Mouse (Mus musculus) ES-Bruce4 (cell line): Measurements from ENCODE around the gene Lgals12. TPM values are rescaled to one million over a fixed set of nuclear protein-coding genes. Genes with fewer than 3 reads are reported as not detected.

Experiments
- H3K27ac ChIP-seq: 2 replicates; pipeline ENCODE4 v1.5.1; 2012; ENCODE audit warnings: low read length, inconsistent platforms; ENCODE audit not compliant: insufficient read depth
- H3K27me3 ChIP-seq: 2 replicates; pipeline ENCODE4 v1.6.1; 2012; ENCODE audit warnings: mild to moderate bottlenecking, low read length, inconsistent platforms; ENCODE audit not compliant: control insufficient read depth, poor library complexity, insufficient read depth, severe bottlenecking
- H3K36me3 ChIP-seq: 2 replicates; pipeline ENCODE4 v1.6.1; 2012; ENCODE audit warnings: inconsistent platforms, mild to moderate bottlenecking, low read length, moderate library complexity; ENCODE audit not compliant: control insufficient read depth, poor library complexity, insufficient read depth, severe bottlenecking
- H3K4me1 ChIP-seq: one replicate; pipeline ENCODE4 v1.8.1; 2011; ENCODE audit warnings: low read length; ENCODE audit not compliant: control insufficient read depth, insufficient read depth
- H3K4me3 ChIP-seq: 2 replicates; pipeline ENCODE4 v1.5.1; 2011; ENCODE audit warnings: low read depth, mild to moderate bottlenecking, low read length
- H3K9ac ChIP-seq: 2 replicates; pipeline ENCODE4 v1.6.1; 2012; ENCODE audit warnings: low read depth, mild to moderate bottlenecking, inconsistent platforms; ENCODE audit not compliant: poor library complexity, severe bottlenecking
- H3K9me3 ChIP-seq: replicated peaks from 2 replicates; pipeline ENCODE4 v1.6.1; 2012; ENCODE audit warnings: mild to moderate bottlenecking, low read length, inconsistent platforms; ENCODE audit not compliant: control insufficient read depth, poor library complexity, insufficient read depth, severe bottlenecking
- CTCF ChIP-seq: IDR thresholded peaks from one replicate; pipeline ENCODE4 v1.8.1; 2011; ENCODE audit warnings: low read depth, low read length
- EP300 ChIP-seq: IDR thresholded peaks from 2 replicates; pipeline ENCODE4 v1.6.1; 2011; ENCODE audit warnings: low read depth, low read length; ENCODE audit not compliant: insufficient read depth
- POLR2A ChIP-seq: IDR thresholded peaks from one replicate; pipeline ENCODE4 v1.8.1; 2011; ENCODE audit warnings: low read length; ENCODE audit not compliant: insufficient read depth
- polyA plus RNA-seq: library from polyadenylated mRNA; stranded (reverse); fragments of >200 nt; gene quantifications from 2 replicates; pipeline ENCODE4 v1.2.4, GENCODE M21; 2011; ENCODE audit warnings: low read depth; ENCODE audit not compliant: missing spikeins, insufficient read depth, insufficient read length

Gene Lgals12
- polyA plus RNA-seq, 1 experiment: 0.46 TPM

DNA sequence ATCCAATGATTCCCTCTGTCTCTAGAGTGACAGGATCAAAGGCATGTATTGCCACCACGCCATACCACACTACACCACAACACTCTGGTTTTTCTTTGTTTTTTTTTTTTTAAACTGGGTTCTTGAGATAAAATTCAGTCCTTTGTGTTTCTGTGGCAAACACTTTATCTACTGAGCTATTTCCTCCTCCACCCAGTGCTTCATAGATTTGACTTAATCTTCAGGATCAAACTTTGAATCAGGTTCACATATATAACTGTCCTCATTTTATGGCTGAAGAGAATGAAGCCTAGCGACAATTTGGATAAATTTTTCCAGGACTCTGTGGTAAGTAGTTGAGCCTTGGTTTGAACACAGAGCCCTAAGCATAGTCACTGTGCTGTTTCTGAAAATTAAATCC is 43.3 kb downstream of the Lgals12 start:
- Histone ChIP-seq H3K27me3 (no peaks in the 10 kb centered on the region), H3K4me3 (no peak overlapping the region), H3K27ac (no peak overlapping the region), H3K9me3 (no peaks in the 10 kb centered on the region), H3K36me3 (no peaks in the 10 kb centered on the region), H3K9ac (no peak overlapping the region), H3K4me1 (no peaks in the 10 kb centered on the region)
- TF ChIP-seq CTCF (no peak), EP300 (no peak), POLR2A (no peak)

DNA sequence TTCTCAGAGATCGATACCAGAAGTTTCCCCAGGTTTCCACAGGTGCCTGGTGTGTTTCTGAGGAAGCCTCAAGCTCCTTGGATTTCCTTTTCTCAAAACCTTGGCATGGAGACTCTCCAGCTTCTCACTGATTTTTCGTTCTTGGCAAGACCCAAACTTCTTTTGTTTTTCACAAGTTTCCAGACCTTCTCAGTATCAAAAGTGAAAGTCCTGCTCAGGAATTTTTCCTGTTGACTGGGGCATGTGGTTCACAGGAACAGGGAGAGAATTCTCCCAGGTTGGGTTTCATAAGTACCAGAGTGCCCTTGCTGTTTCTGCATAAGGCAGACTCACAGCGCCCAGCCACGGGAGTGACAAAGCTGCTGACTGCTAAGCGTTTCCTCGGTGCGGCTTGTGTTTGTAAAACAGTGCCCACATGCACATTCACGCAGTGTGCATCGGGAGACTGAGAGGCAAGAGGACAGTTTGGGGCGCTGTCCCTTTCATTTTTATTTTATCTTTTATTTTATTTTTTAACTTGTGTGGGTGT is 44.3 kb downstream of the Lgals12 start:
- H3K4me1 ChIP-seq: no peaks in the 10 kb centered on the region

DNA sequence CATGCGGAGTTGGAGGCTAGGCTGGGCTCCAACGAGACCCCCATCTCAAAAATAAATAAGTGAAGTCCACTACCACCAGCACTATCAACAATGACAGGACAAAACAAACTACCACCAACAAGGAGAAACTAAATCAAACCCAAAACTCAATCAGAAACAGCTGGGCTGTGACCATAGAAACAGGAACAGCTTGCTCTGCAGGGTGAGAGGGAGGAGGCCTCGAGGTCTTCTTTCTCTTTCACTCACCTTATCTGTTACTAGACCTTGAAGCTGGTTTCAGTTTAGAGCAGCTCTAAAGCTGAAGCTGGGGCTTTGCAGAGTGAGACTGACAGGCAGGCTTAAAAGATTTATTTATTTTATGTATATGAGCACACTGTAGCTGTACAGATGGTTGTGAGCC is 45.5 kb downstream of the Lgals12 start:
- no peaks in the 10 kb centered on the region for H3K9me3 ChIP-seq
- no peak overlapping the region for H3K4me3 ChIP-seq
- no peak overlapping the region for H3K27ac ChIP-seq

More for the DNA sequence above, 44.3 kb downstream of the Lgals12 start:
- no peak overlapping the region for H3K4me3 ChIP-seq
- no peaks in the 10 kb centered on the region for H3K36me3 ChIP-seq
- TF ChIP-seq CTCF (no peak), POLR2A (no peak), EP300 (no peak)
- no peak overlapping the region for H3K27ac ChIP-seq
- H3K9ac ChIP-seq: no peak overlapping the region
- no peaks in the 10 kb centered on the region for H3K9me3 ChIP-seq
- H3K27me3 ChIP-seq: no peaks in the 10 kb centered on the region

DNA sequence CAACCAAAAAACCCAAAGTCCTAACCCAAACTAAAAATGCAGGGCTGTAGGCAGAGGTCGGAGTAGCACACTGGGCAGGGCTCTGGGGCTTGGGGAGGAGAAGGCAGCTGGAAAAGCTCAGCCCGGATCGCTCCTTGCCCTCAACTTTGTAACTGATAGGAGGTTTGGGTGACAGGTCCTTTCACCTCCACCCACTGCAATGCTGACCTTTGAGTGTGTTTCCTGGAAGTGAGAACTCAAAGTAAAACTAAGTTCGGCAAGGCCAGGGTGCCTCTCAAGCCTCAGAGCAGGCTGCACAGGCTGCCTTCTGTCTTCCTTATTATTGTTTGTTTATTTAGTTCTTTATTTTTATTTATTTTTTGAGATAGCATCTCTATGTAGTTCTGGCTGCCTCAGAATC is 47.0 kb downstream of the Lgals12 start:
- Histone ChIP-seq H3K4me1 (no peaks in the 10 kb centered on the region), H3K27me3 (no peaks in the 10 kb centered on the region), H3K36me3 (no peaks in the 10 kb centered on the region), H3K9ac (no peak overlapping the region), H3K4me3 (no peak overlapping the region), H3K27ac (no peak overlapping the region), H3K9me3 (no peaks in the 10 kb centered on the region)
- no peak for TF ChIP-seq POLR2A
- no peak for TF ChIP-seq CTCF
- no peak for TF ChIP-seq EP300

More for the DNA sequence above, 45.5 kb downstream of the Lgals12 start:
- Histone ChIP-seq H3K9ac (no peak overlapping the region), H3K4me1 (no peaks in the 10 kb centered on the region), H3K36me3 (no peaks in the 10 kb centered on the region), H3K27me3 (no peaks in the 10 kb centered on the region)
- TF ChIP-seq EP300 (no peak), CTCF (no peak), POLR2A (no peak)

DNA sequence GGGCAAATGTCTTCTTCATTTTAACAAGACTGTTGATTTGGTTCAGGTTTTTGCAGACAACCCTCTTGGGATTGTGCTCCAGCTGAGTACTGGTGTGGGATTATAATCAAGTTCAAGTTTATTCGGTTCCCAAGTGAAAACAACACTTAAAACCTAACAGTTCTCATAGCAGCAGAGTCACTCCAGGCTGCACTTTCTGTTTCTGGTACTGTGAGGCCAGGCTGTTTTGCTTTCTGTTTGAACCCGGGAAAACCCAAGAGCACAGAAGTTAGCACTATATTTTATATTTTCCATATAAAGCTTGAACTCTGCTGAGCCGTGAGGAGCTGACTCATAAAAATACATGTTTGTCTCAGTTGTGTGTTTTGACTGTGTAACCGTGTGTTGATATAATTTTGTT is 48.3 kb downstream of the Lgals12 start:
- H3K9me3 ChIP-seq: no peaks in the 10 kb centered on the region
- H3K4me3 ChIP-seq: no peak overlapping the region
- H3K4me1 ChIP-seq: no peaks in the 10 kb centered on the region
- H3K36me3 ChIP-seq: no peaks in the 10 kb centered on the region
- H3K27ac ChIP-seq: no peak overlapping the region
- TF ChIP-seq CTCF: no peak
- no peak for TF ChIP-seq POLR2A
- no peak for TF ChIP-seq EP300
- no peaks in the 10 kb centered on the region for H3K27me3 ChIP-seq
- no peak overlapping the region for H3K9ac ChIP-seq

DNA sequence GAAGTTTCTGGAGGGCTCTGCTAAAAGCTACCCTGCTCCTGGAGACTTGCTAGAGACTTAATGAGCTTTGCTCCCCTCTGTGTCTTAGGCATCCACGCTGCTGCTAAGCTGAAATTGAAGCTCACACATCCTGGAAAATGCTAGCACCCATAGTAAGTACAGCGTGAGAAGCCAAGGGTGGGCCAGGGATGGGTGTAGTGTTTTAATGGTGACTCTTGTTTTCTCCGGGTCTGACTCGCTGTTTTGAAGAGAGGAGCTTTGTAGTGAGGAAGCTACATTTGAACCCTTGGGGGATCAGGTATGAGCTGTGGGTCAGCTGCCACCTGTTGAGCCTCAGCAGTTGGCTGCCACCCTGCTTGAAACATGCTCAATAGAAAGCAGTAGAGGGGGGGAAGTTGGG is 49.1 kb downstream of the Lgals12 start:
- Histone ChIP-seq H3K9me3 (no peaks in the 10 kb centered on the region), H3K9ac (peak overlapping the region; percentile 74), H3K27ac (no peak overlapping the region), H3K4me1 (no peaks in the 10 kb centered on the region), H3K4me3 (peak overlapping the region; percentile 74), H3K27me3 (no peaks in the 10 kb centered on the region), H3K36me3 (no peaks in the 10 kb centered on the region)
- TF ChIP-seq CTCF (no peak), POLR2A (no peak), EP300 (no peak)
